Mouse (Mus musculus) c-Kit-negative CD71-positive TER-119-positive erythroid progenitor cells, embryonic 14.5 days (primary cell): Measurements from ENCODE around the gene Sufu.

Experiments
- DNase-seq: peaks from one replicate; pipeline ENCODE4 v3.0.0-alpha.2; 2013; ENCODE audit warnings: low read depth, low spot score

Sufu gene

GRCm38 (mm10) chr19:46394712-46395108 lies 2.0 kb upstream of the Sufu start:
- DNase-seq = peak; percentile 15

GRCm38 (mm10) chr19:46395109-46396009 lies 1.3 kb upstream of the Sufu start, which contains the start of gene Actr1a:
Gene Actr1a (minus strand): TSS chr19:46395748.
- DNase-seq = peak; percentile 100

GRCm38 (mm10) chr19:46396109-46396508 lies 587 bp upstream of the Sufu start:
- no peak for DNase-seq

GRCm38 (mm10) chr19:46397436-46398001 lies 823 bp downstream of the Sufu start:
- DNase-seq = no peak

GRCm38 (mm10) chr19:46398401-46398800 lies 1.7 kb downstream of the Sufu start:
- DNase-seq = no peak

- DNase-seq = no peak
Measured at GRCm38 (mm10) chr19:46399372-46399771, 2.7 kb downstream of the Sufu start.

- no peak for DNase-seq
Measured at GRCm38 (mm10) chr19:46399886-46400285, 3.2 kb downstream of the Sufu start.

- no peak for DNase-seq
Measured at GRCm38 (mm10) chr19:46400558-46400957, 3.9 kb downstream of the Sufu start.

- DNase-seq = no peak
Measured at GRCm38 (mm10) chr19:46404030-46404429, 7.3 kb downstream of the Sufu start.

GRCm38 (mm10) chr19:46406592-46407386 lies 10.1 kb downstream of the Sufu start:
- no peak for DNase-seq

- no peak for DNase-seq
Measured at GRCm38 (mm10) chr19:46409506-46409905, 12.8 kb downstream of the Sufu start.

- no peak for DNase-seq
Measured at GRCm38 (mm10) chr19:46412056-46412805, 15.5 kb downstream of the Sufu start.

- no peak for DNase-seq
Measured at GRCm38 (mm10) chr19:46413969-46414368, 17.3 kb downstream of the Sufu start.

GRCm38 (mm10) chr19:46414486-46414885 lies 17.8 kb downstream of the Sufu start:
- DNase-seq = no peak

GRCm38 (mm10) chr19:46416276-46416675 lies 19.6 kb downstream of the Sufu start:
- no peak for DNase-seq

GRCm38 (mm10) chr19:46418051-46418450 lies 21.4 kb downstream of the Sufu start:
- DNase-seq = no peak

GRCm38 (mm10) chr19:46420410-46420809 lies 23.7 kb downstream of the Sufu start:
- DNase-seq = no peak

- no peak for DNase-seq
Measured at GRCm38 (mm10) chr19:46422384-46423338, 26.0 kb downstream of the Sufu start.

- DNase-seq = no peak
Measured at GRCm38 (mm10) chr19:46425266-46425665, 28.6 kb downstream of the Sufu start.

GRCm38 (mm10) chr19:46426488-46426887 lies 29.8 kb downstream of the Sufu start:
- no peak for DNase-seq
